Mouse (Mus musculus): ENCODE results near the gene Stx7. TPM values are rescaled to one million over a fixed set of nuclear protein-coding genes. Genes with fewer than 3 reads are reported as not detected.

Stx7 gene
- polyA plus RNA-seq, 1 experiment from 2014 or later, result 171 TPM

DNA sequence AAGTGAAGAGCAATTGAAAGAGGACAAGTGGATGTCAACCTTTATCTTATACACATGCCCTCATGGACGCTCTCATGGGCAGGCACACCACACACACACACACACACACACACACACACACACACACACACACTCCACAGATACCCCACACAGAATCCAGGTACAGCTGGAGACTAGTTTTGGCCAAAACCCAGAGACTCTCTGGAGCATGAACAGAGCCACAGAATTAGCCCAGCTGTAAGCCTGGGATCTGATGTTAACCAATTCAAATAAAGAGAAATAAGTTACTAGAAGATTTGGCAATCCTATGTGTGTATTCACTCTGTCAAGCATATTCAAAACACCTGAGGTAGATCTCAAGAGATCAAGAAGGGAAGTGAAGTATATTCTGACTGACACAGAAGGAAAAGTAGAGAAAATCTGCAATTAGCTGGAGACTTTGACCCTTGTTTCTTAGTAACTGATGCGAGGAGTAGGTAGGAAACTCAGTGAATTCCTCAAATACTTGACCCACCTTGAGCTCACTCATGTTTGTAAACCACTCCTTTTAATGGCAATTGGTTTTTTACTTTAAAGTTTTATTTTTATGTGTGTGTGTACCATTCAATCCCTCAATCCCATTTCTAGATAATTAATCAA lies 10.4 kb upstream of the Stx7 start:
- Histone ChIP-seq H3K4me1 (no peaks in the 10 kb centered on the region), H3K36me3 (no peaks in the 10 kb centered on the region), H3K9me3 (no peaks in the 10 kb centered on the region), H3K27ac (no peak overlapping the region), H3K9ac (no peak overlapping the region), H3K4me3 (no peak overlapping the region), H3K4me2 (replicated peaks) (no peak overlapping the region), H3K27me3 (replicated peaks) (no peaks in the 10 kb centered on the region)
- WGBS, result 87% methylated on average over 2 of the region's 2 CpGs
- ATAC-seq (ENCODE audit: low FRiP score, low read depth), result no peak

DNA sequence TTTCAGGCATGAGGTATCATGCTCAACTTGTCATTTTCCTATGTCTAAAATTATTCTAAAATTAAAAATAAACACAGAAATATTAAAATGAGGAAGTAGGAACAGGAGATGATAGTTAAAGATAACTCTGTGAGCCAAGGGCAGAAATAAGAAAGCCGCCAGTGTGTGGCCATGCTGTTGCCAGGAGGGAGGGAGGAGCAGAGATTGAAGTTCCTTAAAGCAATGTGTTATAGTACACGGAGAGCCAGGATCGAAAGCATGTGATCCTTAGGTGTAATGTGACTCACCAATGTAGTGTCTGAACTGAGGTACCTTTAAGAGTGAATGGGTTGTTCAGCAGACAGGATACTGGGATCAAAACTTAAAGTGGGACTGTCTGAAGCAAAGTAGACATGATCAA lies 6.4 kb upstream of the Stx7 start:
- Histone ChIP-seq H3K36me3 (no peaks in the 10 kb centered on the region), H3K4me3 (no peak overlapping the region), H3K27ac (no peak overlapping the region), H3K4me2 (replicated peaks) (no peak overlapping the region), H3K9ac (no peak overlapping the region), H3K9me3 (no peaks in the 10 kb centered on the region), H3K4me1 (no peaks in the 10 kb centered on the region), H3K27me3 (replicated peaks) (no peaks in the 10 kb centered on the region)
- ATAC-seq (ENCODE audit: low FRiP score, low read depth), result no peak
- WGBS, result 83% methylated on average over 3 of the region's 3 CpGs

DNA sequence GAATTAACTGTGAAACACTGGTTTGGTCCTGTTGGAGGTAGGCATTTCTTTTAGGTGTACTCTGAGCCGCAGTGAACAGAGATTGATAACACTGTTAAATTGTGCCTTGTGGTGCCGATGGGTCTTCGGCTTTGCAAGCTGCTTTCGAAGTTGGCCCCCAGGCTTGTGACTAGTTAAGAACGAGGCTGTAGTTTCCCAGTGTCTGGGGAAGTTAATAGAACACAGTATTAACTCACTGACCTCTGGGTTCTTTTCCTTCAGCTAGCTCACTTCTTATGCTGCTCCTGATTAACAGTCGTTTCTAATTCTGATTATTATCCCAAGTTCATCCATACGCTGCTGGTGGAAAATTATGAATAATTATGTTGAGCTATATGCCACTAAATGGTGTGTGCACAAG lies 984 bp downstream of the Stx7 start:
- Histone ChIP-seq H3K9ac (0 out of 2 replicates have a peak overlapping the region, but pooled peaks have one; percentile 17), H3K4me2 (replicated peaks) (peak overlapping the region; percentile 60), H3K36me3 (peaks cover under 1% of the 10 kb centered on the region; the same call in 1 of the 2 replicates), H3K4me1 (peaks cover 11% of the 10 kb centered on the region; the same call in 1 of the 2 replicates), H3K27ac (no peak overlapping the region), H3K4me3 (peak overlapping the region; percentile 24), H3K27me3 (replicated peaks) (no peaks in the 10 kb centered on the region), H3K9me3 (no peaks in the 10 kb centered on the region)
- 44% methylated on average over 7 of the region's 7 CpGs for WGBS
- ATAC-seq (ENCODE audit: low FRiP score, low read depth), result no peak

DNA sequence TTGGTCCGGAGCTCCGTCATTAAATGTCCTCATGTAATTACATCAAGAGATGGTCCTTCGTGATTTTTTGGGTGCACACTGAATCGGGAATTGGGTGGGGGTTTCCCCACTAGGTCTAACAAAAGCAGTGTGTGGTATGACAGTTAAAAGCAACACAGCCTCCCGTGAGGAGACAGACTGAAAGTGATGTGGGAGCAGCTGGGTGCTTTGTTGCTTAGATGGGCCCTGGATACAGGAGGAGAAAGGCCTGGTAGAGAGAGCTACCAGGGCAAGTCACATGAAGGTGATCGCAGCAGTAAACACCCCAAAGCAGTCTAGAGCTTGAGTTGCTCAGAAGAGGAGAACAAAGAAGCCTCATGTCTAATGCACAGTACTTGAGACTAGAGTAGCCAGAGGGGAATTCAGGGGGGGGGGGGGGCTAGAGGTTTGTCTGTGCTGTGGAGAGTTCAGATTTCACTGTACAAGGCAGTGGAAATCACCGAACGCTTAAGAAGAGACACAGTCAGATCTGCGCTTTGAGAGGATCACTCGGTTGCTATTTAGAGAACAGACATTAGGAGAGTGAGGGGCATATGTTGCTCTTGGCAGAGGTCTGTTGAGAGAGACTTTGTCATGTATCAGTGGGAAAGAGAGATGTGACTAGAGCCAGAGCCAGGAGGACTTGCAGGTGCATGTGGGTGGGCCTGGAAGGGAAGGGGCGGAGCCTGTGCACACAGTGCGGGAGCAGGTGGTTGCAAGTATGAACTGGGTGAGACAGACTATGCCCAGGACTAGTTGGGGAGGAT lies 9.6 kb downstream of the Stx7 start:
- peak; percentile 66; the same call in 1 of the 2 replicates for ATAC-seq (ENCODE audit: low FRiP score, low read depth)
- WGBS, result 92% methylated on average over 12 of the region's 12 CpGs
- no peaks in the 10 kb centered on the region for H3K27me3 ChIP-seq (replicated peaks)
- H3K4me2 ChIP-seq (replicated peaks), result no peak overlapping the region
- H3K9me3 ChIP-seq, result no peaks in the 10 kb centered on the region
- peaks cover 35% of the 10 kb centered on the region for H3K36me3 ChIP-seq
- no peaks in the 10 kb centered on the region for H3K4me1 ChIP-seq
- H3K27ac ChIP-seq, result no peak overlapping the region
- no peak overlapping the region for H3K4me3 ChIP-seq
- H3K9ac ChIP-seq, result no peak overlapping the region

DNA sequence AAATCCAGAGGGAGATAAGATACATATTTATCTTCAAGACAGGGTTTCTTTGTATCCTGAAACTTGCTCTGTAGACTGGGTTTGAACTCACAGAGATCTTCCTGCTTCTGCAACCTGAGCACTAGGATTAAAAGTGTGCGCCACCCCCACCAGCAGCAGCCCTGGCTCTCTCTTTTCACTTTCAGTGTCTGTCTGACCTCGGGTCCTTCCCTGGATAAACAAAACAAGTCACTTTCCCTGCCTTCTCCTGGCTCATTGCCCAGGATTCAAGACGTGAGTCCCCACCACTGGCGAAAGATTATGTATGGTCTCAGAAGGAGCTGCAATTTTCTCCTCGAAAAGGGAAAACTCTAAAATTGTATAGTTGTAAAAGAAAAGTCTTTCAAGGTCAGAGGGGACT lies 10.5 kb downstream of the Stx7 start:
- Histone ChIP-seq H3K27ac (no peak overlapping the region), H3K4me3 (no peak overlapping the region), H3K36me3 (peaks cover 35% of the 10 kb centered on the region), H3K4me1 (peaks cover 8% of the 10 kb centered on the region), H3K9me3 (no peaks in the 10 kb centered on the region), H3K27me3 (replicated peaks) (no peaks in the 10 kb centered on the region), H3K4me2 (replicated peaks) (no peak overlapping the region), H3K9ac (no peak overlapping the region)
- no peak for ATAC-seq (ENCODE audit: low FRiP score, low read depth)
- 73% methylated on average over 5 of the region's 5 CpGs for WGBS

DNA sequence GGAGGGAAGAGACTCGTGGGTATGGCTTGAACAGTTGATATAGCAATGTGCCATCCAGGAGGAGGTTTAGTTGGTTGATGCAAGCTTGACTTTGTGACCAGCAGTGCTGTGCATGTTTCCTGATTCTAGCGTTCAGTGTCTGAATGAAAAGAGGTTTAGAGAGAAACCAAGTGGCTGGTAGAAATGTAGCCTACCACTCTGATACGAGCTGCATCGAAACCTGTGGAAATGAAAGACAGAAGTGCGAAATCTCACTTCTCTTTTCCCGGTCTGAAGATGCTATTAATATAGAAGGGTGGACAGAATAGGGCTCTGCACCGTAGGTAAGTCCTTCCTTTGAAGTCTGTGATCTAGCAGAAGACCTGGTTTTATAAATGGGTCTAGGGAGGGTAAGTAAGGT lies 11.2 kb downstream of the Stx7 start:
- Histone ChIP-seq H3K4me3 (no peak overlapping the region), H3K4me1 (peaks cover 13% of the 10 kb centered on the region), H3K27me3 (replicated peaks) (no peaks in the 10 kb centered on the region), H3K9me3 (no peaks in the 10 kb centered on the region), H3K4me2 (replicated peaks) (no peak overlapping the region), H3K9ac (no peak overlapping the region), H3K27ac (no peak overlapping the region), H3K36me3 (peaks cover 32% of the 10 kb centered on the region)
- no peak for ATAC-seq (ENCODE audit: low FRiP score, low read depth)
- 93% methylated on average over 7 of the region's 7 CpGs for WGBS

DNA sequence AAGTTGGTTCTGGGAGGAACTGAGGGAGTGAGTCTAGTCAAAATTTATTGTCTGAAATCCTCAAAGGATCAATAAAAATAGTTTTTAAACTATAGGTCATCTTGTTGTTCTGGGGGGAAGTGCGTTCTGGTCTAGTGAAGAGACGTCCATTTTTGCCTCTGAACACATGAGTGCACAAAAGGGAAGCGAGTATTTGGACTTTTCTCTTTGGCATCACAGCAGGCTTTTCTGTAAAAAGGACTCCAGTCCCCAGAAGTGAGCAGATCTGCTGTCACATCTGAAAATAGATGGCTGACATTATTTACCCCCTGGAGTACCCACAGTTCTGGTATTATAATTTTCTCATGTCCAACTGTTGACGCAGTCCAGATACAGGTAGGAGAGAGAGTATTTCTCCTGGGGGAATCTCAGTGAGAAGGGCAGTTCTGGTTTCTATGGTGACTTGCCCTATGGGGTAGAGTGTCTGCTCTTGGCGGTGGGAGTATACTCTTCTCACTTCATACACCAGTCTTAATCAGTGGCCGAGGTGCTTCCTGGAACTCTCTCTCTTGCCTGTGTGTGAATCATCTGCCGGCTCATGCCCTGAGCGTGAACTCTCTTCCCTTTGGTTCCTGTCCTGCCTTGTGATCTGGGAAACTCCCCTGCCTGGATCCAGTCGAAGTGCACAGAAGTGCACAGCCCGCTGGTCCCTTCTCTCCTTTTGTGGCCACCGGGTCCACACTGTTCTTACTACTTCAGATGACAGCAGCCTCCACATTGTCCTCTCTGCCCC lies 15.2 kb downstream of the Stx7 start:
- no peaks in the 10 kb centered on the region for H3K9me3 ChIP-seq
- no peak overlapping the region for H3K9ac ChIP-seq
- H3K27me3 ChIP-seq (replicated peaks), result no peaks in the 10 kb centered on the region
- ATAC-seq (ENCODE audit: low FRiP score, low read depth), result peak; percentile 25; the same call in 1 of the 2 replicates
- no peak overlapping the region for H3K27ac ChIP-seq
- WGBS, result 25% methylated on average over 11 of the region's 11 CpGs
- peaks cover 1% of the 10 kb centered on the region; the same call in 1 of the 2 replicates for H3K36me3 ChIP-seq
- no peak overlapping the region for H3K4me3 ChIP-seq
- peaks cover 17% of the 10 kb centered on the region for H3K4me1 ChIP-seq
- no peak overlapping the region for H3K4me2 ChIP-seq (replicated peaks)

DNA sequence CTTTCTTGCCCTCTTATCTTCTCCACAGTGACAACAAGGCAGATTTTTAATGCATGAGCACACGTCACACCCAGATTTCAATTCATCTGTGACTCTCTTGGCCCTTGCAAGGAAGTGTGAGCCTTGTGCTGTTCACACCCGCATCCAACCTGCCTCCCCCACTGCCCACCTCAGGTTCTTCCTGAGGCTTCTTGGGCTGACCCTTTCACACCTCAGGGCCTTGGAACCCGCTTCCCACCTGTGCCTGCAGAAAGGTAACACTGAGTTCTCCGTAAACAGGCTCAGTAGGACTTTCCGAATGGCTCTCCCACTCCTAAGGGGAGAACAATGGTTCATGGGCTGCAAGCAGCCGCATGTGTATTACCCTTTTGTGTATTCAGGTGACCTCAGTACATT lies 15.8 kb downstream of the Stx7 start:
- Histone ChIP-seq H3K27me3 (replicated peaks) (no peaks in the 10 kb centered on the region), H3K4me3 (no peak overlapping the region), H3K36me3 (no peaks in the 10 kb centered on the region), H3K9ac (no peak overlapping the region), H3K4me2 (replicated peaks) (no peak overlapping the region), H3K9me3 (no peaks in the 10 kb centered on the region), H3K27ac (no peak overlapping the region), H3K4me1 (peaks cover 17% of the 10 kb centered on the region)
- no peak for ATAC-seq (ENCODE audit: low FRiP score, low read depth)
- 50% methylated on average over 6 of the region's 6 CpGs for WGBS

DNA sequence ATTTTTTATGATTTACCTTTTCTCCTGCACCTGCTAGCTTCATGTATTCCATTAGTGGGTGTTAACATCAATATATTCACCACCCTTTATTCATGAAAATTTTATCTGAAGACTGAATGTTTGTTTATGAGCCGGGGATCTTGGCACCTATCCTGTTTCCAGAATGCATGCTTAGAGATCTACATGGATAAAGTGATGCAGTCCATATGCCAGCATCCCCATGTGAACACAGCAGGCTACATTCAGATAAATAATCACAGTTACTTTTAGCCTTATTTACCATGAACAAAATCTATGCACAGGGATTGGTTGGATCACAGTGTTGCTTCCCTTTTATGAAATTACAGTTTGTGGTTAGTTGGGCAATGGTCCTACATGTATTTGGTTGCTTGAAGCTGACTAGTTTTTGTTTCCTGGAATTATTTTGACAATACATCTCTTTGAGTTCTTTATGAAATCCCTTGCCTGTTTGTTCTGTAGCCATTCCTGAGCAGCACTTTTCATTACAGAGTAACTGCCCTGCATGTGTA lies 16.5 kb downstream of the Stx7 start:
- Histone ChIP-seq H3K36me3 (no peaks in the 10 kb centered on the region), H3K27ac (no peak overlapping the region), H3K4me3 (no peak overlapping the region), H3K4me1 (peaks cover 17% of the 10 kb centered on the region), H3K9me3 (no peaks in the 10 kb centered on the region), H3K4me2 (replicated peaks) (no peak overlapping the region), H3K9ac (no peak overlapping the region), H3K27me3 (replicated peaks) (no peaks in the 10 kb centered on the region)
- 65% methylated on average over 1 of the region's 1 CpGs for WGBS
- ATAC-seq (ENCODE audit: low FRiP score, low read depth), result no peak

DNA sequence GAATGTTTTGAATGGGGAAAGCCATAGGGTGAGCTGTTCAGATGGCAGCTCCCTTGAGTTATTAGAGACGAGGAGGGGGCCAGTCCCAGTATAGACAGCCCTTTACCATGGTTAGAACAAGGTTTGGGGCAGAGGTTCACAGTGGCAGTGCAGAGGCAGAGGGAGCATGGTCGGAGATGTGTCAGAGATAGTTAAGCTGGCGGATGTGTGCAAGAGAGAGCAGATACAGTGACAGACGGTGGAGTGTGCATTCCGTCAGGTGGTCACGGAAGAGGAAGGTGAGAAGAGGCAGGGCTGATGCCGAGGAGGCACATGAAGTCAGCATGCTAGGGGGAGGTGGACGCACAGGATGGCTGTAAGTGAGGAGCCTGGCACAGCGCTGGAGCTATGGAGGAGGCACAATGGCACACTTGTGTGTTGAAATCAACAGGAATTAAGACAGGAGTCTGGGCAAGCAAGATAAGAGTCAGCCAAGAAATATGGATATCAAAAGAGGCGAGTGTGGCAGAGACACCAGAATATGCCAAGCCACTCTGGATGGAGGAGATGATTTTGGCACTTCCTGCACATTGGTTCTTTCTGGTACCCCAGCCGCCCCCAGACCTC lies 19.0 kb downstream of the Stx7 start:
- 93% methylated on average over 11 of the region's 11 CpGs for WGBS
- H3K36me3 ChIP-seq, result no peaks in the 10 kb centered on the region
- H3K27ac ChIP-seq, result no peak overlapping the region
- peaks cover 17% of the 10 kb centered on the region for H3K4me1 ChIP-seq
- no peak overlapping the region for H3K9ac ChIP-seq
- ATAC-seq (ENCODE audit: low FRiP score, low read depth), result no peak
- H3K9me3 ChIP-seq, result no peaks in the 10 kb centered on the region
- no peaks in the 10 kb centered on the region for H3K27me3 ChIP-seq (replicated peaks)
- no peak overlapping the region for H3K4me2 ChIP-seq (replicated peaks)
- H3K4me3 ChIP-seq, result no peak overlapping the region

DNA sequence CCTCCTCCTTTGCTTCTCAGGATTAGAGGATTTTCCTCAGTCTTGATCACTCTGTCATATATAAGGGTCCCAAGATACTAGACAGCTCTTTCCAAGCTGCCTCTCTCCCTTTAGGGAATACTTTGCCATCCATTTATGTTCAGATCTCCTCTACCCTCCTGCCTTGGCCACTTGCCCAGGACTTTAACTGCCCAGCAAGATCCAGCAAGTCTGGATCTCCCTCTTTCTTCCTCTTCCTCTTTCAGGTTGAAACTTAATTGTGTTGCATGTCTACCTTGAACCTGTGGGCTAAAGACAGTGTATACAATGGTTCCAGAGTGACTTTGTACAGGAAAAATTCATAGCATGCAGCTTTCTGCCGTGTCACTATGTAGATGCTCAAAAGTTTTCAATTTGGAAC lies 19.8 kb downstream of the Stx7 start:
- Histone ChIP-seq H3K27me3 (replicated peaks) (no peaks in the 10 kb centered on the region), H3K9me3 (no peaks in the 10 kb centered on the region), H3K4me3 (no peak overlapping the region), H3K9ac (no peak overlapping the region), H3K36me3 (no peaks in the 10 kb centered on the region), H3K4me1 (peaks cover 16% of the 10 kb centered on the region), H3K27ac (no peak overlapping the region), H3K4me2 (replicated peaks) (no peak overlapping the region)
- no peak for ATAC-seq (ENCODE audit: low FRiP score, low read depth)
- WGBS, result 91% methylated on average over 1 of the region's 1 CpGs
